Mouse (Mus musculus): ENCODE measurements around the gene Olfr141.

Gene Olfr141

DNA sequence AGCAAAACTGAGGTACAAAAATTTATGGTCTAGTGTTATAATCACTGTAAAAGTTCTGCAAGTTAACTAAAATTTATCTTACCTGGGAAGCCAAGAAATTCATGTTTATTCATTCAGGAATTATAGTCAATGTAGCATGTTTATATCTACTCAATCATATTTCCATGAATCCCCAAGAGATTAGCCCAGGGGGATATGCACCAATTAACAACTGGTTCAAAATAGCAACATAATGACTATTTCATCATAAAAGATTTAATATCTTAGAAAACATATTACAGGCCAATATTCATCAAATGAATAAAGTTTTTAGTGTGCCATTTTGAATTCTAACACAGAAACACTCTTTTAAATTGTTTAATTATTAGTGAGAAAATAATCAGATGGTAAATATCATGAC lies at the start of gene Olfr141:
Gene Olfr141 (minus strand): TSS at position 101 of the 400 bp plus-strand sequence.
- DNase-seq (ENCODE audit: low spot score in 2 of 2): no peak

DNA sequence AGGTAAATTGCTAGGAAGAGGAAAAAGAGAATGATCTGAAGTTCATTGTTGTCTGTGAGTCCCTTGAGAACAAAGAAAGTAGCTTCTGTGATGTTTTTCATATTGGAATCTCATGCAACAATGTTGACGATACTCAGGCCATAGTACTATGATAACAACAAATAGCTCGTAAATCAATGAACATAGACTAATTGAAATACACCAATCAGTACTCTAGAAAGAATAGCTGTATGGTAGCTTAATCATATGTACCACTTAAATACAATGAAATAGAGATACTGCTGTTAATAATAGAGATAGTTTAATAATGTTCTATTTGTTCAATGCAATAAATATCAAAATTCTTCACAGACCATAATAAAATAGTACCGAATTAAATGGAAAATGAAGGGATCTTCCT lies 41.8 kb upstream of the Olfr141 start, which contains the start of gene Olfr1095:
Gene Olfr1095 (minus strand): TSS at position 101 of the 400 bp plus-strand sequence.
- DNase-seq (ENCODE audit: low spot score in 2 of 2): no peak

DNA sequence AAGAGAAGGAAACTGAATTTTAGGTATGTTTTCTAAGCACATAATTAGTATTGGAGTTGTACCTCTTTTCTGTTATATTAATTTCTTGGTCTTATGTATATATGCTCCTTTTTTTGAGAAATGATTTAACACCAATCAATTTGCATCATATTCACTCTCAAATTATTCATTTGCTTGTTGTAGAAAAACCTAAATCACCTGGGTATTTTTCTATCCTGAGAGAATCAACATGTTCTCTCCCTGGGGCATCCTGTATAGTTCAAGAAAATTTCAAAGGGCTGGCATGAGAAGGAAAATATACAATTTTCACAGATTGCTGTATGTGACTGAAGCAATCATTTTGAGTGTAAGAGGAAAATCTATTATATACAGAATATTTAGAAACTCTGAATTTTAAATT lies 14.5 kb upstream of the Olfr141 start, which contains the start of gene Olfr1094:
Gene Olfr1094 (plus strand): TSS at position 301 of the 400 bp plus-strand sequence.
- no peak for DNase-seq (ENCODE audit: low spot score in 2 of 2)

GRCm38 (mm10) chr2:86782179-86782578 lies 27.6 kb downstream of the Olfr141 start, which contains the start of gene Olfr1093:
Gene Olfr1093, plus strand, starts transcription at chr2:86782479.
- DNase-seq (ENCODE audit: low spot score in 2 of 2): no peak

DNA sequence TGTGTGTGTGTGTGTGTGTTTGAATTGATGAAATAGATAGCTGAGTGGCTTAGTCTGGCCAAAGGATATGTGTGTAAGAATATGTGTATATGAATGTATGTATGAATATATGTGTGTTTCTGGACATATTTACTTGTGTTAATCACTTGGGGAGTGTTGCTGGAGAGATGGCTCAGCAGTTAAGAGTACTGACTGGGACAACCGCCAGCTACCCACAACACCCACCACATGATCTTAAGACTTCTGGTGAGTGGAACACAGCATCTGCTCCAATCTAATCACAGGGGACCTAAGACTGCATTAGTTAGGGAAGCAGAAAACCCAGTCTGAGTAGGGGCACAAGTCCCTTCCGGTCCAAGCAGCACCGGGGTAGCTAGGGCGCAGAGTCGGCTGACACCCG lies 48.8 kb downstream of the Olfr141 start:
- DNase-seq (ENCODE audit: low spot score in 2 of 2): no peak

DNA sequence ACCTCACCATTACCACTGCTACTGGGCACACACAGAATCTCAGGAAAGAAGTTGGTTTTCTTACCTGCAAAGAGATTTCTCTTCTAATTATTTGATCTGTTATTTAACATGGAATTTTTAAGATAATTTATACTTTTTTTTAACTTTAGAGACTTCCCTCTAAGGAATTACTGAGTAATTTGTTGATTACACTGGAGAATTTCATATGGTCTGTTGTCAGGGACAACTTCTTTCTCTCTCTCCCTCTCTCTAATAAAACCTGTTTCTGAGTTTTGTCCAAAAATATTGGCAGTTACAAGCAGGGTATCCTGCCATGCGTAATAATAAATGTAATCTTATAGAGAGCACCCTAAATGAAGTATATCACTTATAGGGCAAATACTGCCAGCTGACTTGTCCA lies 50.9 kb downstream of the Olfr141 start, which contains the start of gene Olfr1090:
Gene Olfr1090 (minus strand): TSS at position 101 of the 400 bp plus-strand sequence.
- DNase-seq (ENCODE audit: low spot score in 2 of 2): no peak

All from urinary bladder, postnatal 36 days (tissue).